Mouse (Mus musculus): ENCODE measurements at regions not wholly inside any gene's neighbourhood (a gene's known extent, or its start where the extent isn't known, plus 50 kb on each side); places are given as distances from the start of the nearest gene placed in this dataset.

DNA sequence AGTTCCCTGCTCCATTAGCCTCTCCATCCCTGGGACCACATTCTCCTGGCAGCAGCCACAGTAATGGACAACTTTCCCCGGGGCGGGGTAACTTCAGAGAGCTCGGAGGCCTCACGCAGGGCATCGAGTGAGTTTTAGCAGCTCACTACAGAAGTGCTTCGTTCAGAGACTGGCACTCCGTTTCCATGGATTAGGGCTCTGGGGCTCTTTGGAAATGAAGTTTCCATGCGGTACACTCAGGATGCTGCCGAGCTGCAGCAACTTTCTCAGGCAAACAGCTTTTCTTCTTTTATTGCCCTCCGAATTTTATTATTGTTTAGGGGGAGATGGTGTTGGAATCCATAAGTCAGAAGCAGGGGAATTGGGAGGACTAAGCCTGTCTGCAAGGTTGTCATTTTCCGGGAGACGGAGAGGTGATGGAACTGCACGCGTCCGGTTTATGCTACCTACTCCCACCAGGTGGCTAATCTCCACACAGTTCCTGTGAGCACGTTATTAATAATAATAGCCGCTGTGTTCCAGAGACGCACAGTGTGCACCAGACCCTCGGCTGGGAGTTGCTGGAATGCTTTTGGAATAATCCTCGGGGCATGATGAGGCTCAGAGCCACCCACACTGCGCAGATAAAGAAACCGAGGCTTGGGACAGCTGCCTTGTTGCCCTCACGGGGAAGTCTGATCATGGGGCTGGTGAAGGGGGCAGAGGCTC, 460.4 kb upstream of the 3110018I06Rik start:
- DNase-seq (ENCODE audit: low spot score), result peak; percentile 6
- Histone ChIP-seq H3K27ac (no peak overlapping the region), H3K9me3 (no peaks in the 10 kb centered on the region), H3K27me3 (ENCODE audit: insufficient read depth, poor library complexity, severe bottlenecking) (peaks cover 14% of the 10 kb centered on the region), H3K4me3 (no peak overlapping the region), H3K4me1 (replicated peaks) (peaks cover 6% of the 10 kb centered on the region), H3K36me3 (no peaks in the 10 kb centered on the region)
- WGBS, result 53% methylated on average over 23 of the region's 23 CpGs

DNA sequence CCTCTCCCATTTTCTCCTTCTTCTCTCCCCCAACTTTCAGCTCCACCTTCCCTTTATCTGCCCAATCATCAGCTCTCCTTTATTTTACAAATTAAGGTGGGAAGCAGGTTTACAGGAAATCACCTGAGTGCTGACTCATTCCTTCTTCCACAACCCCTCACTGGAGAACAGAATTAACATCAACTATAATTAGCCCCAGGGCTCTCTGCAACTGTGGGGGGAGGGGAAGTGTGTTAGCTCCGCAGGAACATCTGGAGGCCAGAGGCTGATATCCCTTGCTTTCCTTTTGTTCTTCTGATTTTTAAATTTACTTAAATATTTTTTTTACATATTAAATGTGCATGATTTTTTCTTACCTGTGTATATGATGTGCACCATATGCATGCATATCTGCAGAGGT, 459.4 kb upstream of the 3110018I06Rik start:
- no peak for DNase-seq (ENCODE audit: low spot score)
- Histone ChIP-seq H3K4me3 (no peak overlapping the region), H3K4me1 (replicated peaks) (peaks cover 6% of the 10 kb centered on the region), H3K9me3 (no peaks in the 10 kb centered on the region), H3K27ac (no peak overlapping the region), H3K27me3 (ENCODE audit: insufficient read depth, poor library complexity, severe bottlenecking) (peaks cover 14% of the 10 kb centered on the region), H3K36me3 (no peaks in the 10 kb centered on the region)
- WGBS, result 39% methylated on average over 1 of the region's 1 CpGs

DNA sequence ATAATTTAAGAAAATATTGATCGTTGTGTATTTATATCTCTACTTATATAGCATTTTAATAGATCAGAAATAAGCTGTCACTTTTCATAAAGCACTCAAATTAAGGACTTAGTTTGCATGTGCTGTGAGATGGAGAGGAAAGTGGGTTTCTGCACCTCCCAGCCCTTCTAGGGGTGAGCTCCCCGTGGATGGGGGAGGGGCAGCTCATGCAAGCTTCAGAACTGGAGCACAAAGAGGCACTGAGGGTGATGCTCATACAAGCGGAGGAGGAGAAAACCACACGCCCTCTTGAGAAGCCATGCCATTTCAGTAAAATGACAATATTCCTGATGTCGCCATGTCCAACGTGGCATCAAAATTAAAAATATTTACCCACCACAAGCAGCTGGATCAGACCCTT, 452.1 kb upstream of the 3110018I06Rik start:
- Histone ChIP-seq H3K27me3 (ENCODE audit: insufficient read depth, poor library complexity, severe bottlenecking) (no peaks in the 10 kb centered on the region), H3K27ac (no peak overlapping the region), H3K4me3 (no peak overlapping the region), H3K4me1 (replicated peaks) (0 out of 2 replicates have a peak, but pooled peaks cover 2% of the 10 kb centered on the region), H3K36me3 (no peaks in the 10 kb centered on the region), H3K9me3 (no peaks in the 10 kb centered on the region)
- WGBS, result 74% methylated on average over 6 of the region's 6 CpGs
- no peak for DNase-seq (ENCODE audit: low spot score)

DNA sequence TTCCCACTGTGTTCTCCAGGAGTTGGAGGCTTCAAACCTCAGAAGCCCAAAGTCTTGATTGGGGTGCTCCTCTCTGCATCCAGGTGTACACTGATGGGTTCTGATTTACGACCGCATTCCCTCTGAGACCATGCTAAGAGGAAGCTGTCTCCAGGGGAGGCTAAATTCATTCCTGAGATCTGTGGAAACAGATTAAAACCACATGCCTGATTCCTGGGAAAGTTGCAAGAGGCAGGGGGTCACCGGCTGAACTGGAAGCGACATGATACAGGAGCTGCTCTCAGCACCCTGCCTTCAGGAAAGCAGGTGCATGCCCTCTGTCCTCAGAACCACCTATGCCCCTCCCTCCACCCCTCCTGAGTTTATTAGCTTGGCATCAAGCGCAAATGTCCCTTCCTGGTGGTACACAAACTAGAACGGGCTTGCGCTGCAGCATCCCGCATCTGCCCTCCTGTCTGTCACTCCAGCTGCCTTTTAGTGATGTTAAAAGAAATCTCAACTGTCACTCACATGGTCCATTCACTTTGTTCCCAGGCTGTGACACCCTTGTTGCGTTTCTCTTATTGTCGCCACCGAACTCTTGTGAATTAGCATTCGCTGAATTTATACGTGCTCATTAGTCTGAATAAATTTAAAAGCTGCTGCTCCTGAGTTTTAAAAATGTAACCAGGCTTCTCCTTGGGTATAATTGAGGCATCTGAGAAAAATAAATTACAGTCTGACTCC, 446.3 kb upstream of the 3110018I06Rik start:
- WGBS, result 52% methylated on average over 13 of the region's 13 CpGs
- Histone ChIP-seq H3K27ac (no peak overlapping the region), H3K9me3 (no peaks in the 10 kb centered on the region), H3K36me3 (no peaks in the 10 kb centered on the region), H3K4me3 (no peak overlapping the region), H3K4me1 (replicated peaks) (peaks cover 10% of the 10 kb centered on the region; the same call in 1 of the 2 replicates), H3K27me3 (ENCODE audit: insufficient read depth, poor library complexity, severe bottlenecking) (no peaks in the 10 kb centered on the region)
- peak; percentile 12 for DNase-seq (ENCODE audit: low spot score)

DNA sequence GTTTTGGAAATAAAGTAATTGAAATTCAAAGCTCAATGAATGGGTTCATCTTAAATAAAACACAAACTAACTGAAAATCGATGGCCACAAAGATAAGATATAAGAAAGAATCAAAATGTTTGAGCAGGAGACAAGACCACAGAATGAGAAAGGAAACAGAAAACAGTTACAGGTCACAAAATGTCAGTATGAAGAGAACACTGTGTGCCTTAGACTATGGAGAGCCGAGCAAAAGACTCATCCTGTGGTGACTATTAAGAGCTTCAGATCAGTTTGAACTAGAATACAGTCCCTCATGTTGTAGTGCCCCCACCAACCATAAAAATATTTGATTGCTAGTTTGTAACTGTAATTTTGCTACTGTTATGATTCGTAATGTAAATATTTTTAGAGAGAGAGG, 441.9 kb upstream of the 3110018I06Rik start:
- WGBS, result 86% methylated on average over 3 of the region's 3 CpGs
- H3K4me3 ChIP-seq, result no peak overlapping the region
- no peak overlapping the region for H3K27ac ChIP-seq
- no peak for DNase-seq (ENCODE audit: low spot score)
- no peaks in the 10 kb centered on the region for H3K9me3 ChIP-seq
- H3K36me3 ChIP-seq, result no peaks in the 10 kb centered on the region
- H3K4me1 ChIP-seq (replicated peaks), result peaks cover 10% of the 10 kb centered on the region; the same call in 1 of the 2 replicates
- H3K27me3 ChIP-seq (ENCODE audit: insufficient read depth, poor library complexity, severe bottlenecking), result no peaks in the 10 kb centered on the region

DNA sequence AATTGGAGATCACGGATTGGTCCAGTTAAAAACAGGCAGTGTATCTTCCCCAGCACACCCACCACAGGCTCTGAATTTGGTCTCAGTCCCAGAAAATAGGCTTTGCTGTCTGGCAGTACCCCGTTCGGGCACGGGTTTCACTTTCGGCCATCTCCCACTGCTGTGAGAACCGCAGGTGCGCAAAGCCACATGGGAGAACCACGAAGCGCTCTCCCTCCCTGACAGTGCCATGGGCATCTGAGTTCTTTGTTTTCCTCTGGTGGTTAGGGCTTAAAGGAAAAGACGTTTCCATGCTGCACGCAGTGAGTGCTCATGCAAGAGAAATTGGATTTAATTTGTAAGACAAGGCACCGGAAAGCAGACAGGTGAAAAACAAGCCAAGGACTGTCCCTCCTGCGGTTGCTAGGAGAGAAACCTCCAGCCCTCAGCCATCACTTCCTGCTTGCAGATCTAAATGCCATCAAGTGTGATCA, 441.3 kb upstream of the 3110018I06Rik start:
- WGBS, result 67% methylated on average over 13 of the region's 13 CpGs

DNA sequence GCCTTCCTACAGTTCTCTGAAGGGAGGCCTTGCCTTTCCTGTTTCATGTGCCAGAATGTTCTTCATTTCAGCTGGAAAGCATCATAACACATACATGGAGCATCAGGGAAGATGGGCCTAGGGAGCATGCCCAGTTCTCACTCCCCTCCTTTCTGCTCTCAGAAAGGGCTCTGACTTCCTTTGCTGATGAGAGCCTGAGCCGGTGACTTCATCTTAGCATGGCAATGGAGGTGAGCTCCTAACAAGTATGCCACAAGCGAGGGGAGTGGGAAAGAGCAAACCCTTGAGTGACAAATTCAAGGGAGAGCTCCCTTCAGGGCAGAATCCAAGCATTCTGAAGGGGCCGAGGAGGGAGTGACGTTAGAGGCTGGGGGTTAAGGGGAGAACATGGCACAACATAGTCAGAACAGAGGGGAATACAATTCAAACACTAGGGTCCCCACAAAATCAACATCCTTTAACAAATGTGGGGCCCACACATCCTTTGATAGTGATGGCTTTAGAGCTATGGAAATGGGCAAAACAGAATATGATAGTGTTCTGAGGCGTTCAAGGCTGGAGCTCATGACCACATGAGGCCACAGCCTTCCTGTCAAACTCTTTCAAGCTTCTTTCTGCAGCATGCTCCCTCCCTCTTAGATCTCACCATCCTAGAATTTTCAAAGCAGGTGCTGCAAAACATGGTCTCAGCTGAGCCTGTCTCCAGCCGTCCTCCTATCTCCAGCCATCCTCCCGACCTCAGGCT, 437.4 kb upstream of the 3110018I06Rik start:
- Histone ChIP-seq H3K27ac (no peak overlapping the region), H3K4me1 (replicated peaks) (no peaks in the 10 kb centered on the region), H3K27me3 (ENCODE audit: insufficient read depth, poor library complexity, severe bottlenecking) (no peaks in the 10 kb centered on the region), H3K9me3 (no peaks in the 10 kb centered on the region), H3K4me3 (no peak overlapping the region), H3K36me3 (no peaks in the 10 kb centered on the region)
- WGBS, result 83% methylated on average over 7 of the region's 7 CpGs
- no peak for DNase-seq (ENCODE audit: low spot score)

More for the DNA sequence above, 441.3 kb upstream of the 3110018I06Rik start:
- Histone ChIP-seq H3K27me3 (ENCODE audit: insufficient read depth, poor library complexity, severe bottlenecking) (no peaks in the 10 kb centered on the region), H3K36me3 (no peaks in the 10 kb centered on the region), H3K4me3 (no peak overlapping the region), H3K9me3 (no peaks in the 10 kb centered on the region), H3K27ac (no peak overlapping the region), H3K4me1 (replicated peaks) (peaks cover 5% of the 10 kb centered on the region; the same call in 1 of the 2 replicates)
- no peak for DNase-seq (ENCODE audit: low spot score)

DNA sequence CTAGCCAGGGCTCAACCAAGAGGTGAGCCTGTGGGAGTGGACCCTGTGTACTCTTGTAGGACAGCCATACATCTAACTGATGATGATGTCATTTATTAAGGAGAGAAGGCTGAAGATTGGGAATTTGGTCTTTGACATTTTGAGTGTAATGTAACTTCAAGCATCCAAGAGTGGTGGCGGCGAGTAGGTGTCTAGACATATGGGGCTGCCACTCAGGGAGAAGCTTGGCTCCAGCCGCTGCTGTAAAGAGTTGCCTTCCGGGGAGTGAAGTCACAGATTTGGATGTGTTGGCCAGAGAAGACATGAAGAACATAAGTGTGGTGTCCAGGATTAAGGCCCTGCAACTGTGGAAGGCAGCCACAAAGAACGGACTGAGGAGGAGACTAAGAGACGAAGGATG, 436.3 kb upstream of the 3110018I06Rik start:
- H3K4me1 ChIP-seq (replicated peaks), result no peaks in the 10 kb centered on the region
- no peak overlapping the region for H3K4me3 ChIP-seq
- H3K27me3 ChIP-seq (ENCODE audit: insufficient read depth, poor library complexity, severe bottlenecking), result no peaks in the 10 kb centered on the region
- H3K9me3 ChIP-seq, result no peaks in the 10 kb centered on the region
- no peak for DNase-seq (ENCODE audit: low spot score)
- H3K36me3 ChIP-seq, result no peaks in the 10 kb centered on the region
- no peak overlapping the region for H3K27ac ChIP-seq
- WGBS, result 95% methylated on average over 6 of the region's 6 CpGs

DNA sequence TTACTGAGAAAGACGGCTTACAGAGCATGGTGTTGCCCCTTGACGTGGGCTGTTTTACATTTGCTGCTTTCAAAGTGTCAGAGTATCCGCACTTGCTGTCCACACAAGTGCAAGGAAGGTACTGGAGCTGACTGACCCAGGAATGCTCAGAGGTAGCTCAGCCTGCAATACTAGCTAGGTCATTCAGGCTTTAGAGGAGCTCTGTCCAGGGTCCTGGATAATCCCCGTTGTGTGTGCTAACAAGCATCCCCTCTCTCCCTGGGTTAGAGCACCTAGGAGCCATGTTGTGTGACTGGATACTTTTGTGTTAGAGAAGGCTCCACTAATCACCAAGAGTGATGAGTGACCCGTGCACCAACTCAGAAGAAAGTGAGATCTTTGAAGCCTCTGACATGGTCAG, 431.9 kb upstream of the 3110018I06Rik start:
- Histone ChIP-seq H3K9me3 (no peaks in the 10 kb centered on the region), H3K4me3 (no peak overlapping the region), H3K4me1 (replicated peaks) (no peaks in the 10 kb centered on the region), H3K27ac (no peak overlapping the region), H3K36me3 (no peaks in the 10 kb centered on the region), H3K27me3 (ENCODE audit: insufficient read depth, poor library complexity, severe bottlenecking) (no peaks in the 10 kb centered on the region)
- 40% methylated on average over 5 of the region's 5 CpGs for WGBS
- DNase-seq (ENCODE audit: low spot score), result peak; percentile 42

DNA sequence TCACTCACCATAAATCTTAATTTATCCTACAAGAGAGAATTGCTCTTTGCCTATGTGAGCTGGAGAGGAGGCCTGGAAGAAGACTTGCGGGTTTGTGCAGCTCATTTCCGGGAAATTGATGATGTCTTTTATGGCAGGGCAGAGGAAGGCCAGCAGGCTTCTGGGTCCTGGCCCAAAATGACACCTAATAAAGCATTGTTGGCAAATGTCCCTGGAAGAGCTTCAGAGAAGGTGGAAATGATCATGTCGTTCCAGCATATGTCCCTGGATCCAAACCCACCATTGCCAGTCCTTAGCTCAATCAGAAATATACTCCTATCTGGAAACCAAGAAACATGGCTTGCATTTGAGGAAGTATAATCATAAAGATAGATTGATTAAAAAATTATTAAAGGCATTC, 427.9 kb upstream of the 3110018I06Rik start:
- no peak overlapping the region for H3K4me3 ChIP-seq
- no peaks in the 10 kb centered on the region for H3K36me3 ChIP-seq
- H3K9me3 ChIP-seq, result peaks cover 11% of the 10 kb centered on the region; the same call in 1 of the 2 replicates
- no peaks in the 10 kb centered on the region for H3K4me1 ChIP-seq (replicated peaks)
- 91% methylated on average over 3 of the region's 3 CpGs for WGBS
- no peaks in the 10 kb centered on the region for H3K27me3 ChIP-seq (ENCODE audit: insufficient read depth, poor library complexity, severe bottlenecking)
- DNase-seq (ENCODE audit: low spot score), result no peak
- H3K27ac ChIP-seq, result no peak overlapping the region

DNA sequence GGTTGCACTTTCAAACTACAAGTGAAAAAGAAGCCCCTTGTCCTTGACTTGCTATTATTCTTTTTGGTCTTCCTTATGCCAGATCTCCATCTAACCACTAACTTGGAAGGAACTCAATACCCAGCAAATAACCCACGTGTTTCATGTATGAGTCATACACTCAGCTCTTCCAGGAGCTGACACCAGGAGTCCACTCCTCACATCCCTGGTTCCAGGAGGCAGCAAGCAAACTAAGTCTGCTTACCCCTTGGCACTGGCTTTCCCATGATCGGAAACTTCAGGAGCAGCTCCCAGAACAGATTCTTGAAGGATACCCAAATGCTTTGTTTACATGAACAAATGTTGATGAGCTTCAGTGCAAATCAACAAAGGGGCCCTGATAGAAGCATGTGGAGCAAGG, 421.1 kb upstream of the 3110018I06Rik start:
- Histone ChIP-seq H3K27ac (no peak overlapping the region), H3K4me3 (no peak overlapping the region), H3K9me3 (peaks cover 6% of the 10 kb centered on the region; the same call in 1 of the 2 replicates), H3K36me3 (no peaks in the 10 kb centered on the region), H3K4me1 (replicated peaks) (no peaks in the 10 kb centered on the region), H3K27me3 (ENCODE audit: insufficient read depth, poor library complexity, severe bottlenecking) (no peaks in the 10 kb centered on the region)
- DNase-seq (ENCODE audit: low spot score), result no peak
- 78% methylated on average over 2 of the region's 2 CpGs for WGBS

DNA sequence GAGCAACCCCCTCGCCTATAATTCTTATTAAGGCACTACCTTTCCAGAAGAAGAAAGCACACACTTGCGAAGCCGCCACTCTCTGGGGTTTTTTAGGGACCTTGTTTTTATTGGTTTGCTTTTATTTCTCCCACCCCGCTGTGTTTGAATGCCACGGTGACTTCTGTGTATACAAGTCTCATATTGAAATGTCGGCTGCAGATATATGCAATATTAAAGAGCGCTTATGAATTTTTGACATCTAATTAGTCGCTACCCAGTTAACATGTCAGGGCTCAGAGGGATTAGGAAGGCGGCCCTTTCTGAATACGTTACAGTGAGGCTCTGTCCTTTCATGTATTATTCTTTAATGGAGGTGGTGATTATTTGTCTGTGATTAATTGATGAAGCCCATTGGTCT, 405.9 kb upstream of the 3110018I06Rik start:
- peaks cover 28% of the 10 kb centered on the region for H3K4me1 ChIP-seq (replicated peaks)
- H3K4me3 ChIP-seq, result no peak overlapping the region
- H3K9me3 ChIP-seq, result no peaks in the 10 kb centered on the region
- 82% methylated on average over 10 of the region's 10 CpGs for WGBS
- H3K27me3 ChIP-seq (ENCODE audit: insufficient read depth, poor library complexity, severe bottlenecking), result no peaks in the 10 kb centered on the region
- no peaks in the 10 kb centered on the region for H3K36me3 ChIP-seq
- no peak for DNase-seq (ENCODE audit: low spot score)
- H3K27ac ChIP-seq, result no peak overlapping the region

All from hindbrain, embryonic 10.5 days (tissue).